Mouse (Mus musculus): ENCODE results near the gene Pde11a.

GRCm38 (mm10) chr2:76332161-76332805, 6.3 kb downstream of the Pde11a start:
- TF ChIP-seq CTCF (IDR thresholded peaks at IDR 0.05; ENCODE audit: low read depth, low read length) = no peak
- no peak for TF ChIP-seq GATA1 (IDR thresholded peaks at IDR 0.05; ENCODE audit: borderline replicate concordance, low read length)
- no peak for TF ChIP-seq GATA2 (IDR thresholded peaks at IDR 0.05; ENCODE audit: borderline replicate concordance, low read depth, low read length)
- no peak for TF ChIP-seq TAL1 (conservative IDR thresholded peaks at IDR 0.05; ENCODE audit: low read depth, low read length)
